Mouse (Mus musculus) hematopoietic stem cell, adult 5-6 weeks (primary cell): ENCODE results near the gene Il17rd. TPM values are rescaled to one million over a fixed set of nuclear protein-coding genes. Genes with fewer than 3 reads are reported as not detected.

Experiments
- total RNA-seq: library from RNA; stranded (forward); fragments of 172-1452, 232-1000 nt; gene quantifications from 2 replicates; pipeline ENCODE4 v1.2.3, GENCODE M21; 2017

The Il17rd gene
- total RNA-seq, 1 experiment from 2014 or later: not detected

Other genes starting within 250 kb of the Il17rd start
- not detected in 2 replicates for gene Asb14, start 144.4 kb upstream of the Il17rd start, total RNA-seq
- 47.7 and 52.2 TPM in 2 replicates for gene Appl1, start 67.7 kb upstream of the Il17rd start, total RNA-seq
- not detected in 2 replicates for gene Hesx1, start 44.5 kb upstream of the Il17rd start, total RNA-seq
- 43.4 and 71.1 TPM in 2 replicates for gene Arhgef3, start 76.0 kb downstream of the Il17rd start, total RNA-seq